Mouse (Mus musculus) myocyte (in vitro differentiated cells): ENCODE results near the gene Gm3404.

Source experiments
- CEBPB ChIP-seq: IDR thresholded peaks from 2 replicates; pipeline ENCODE4 v1.6.1; 2011; ENCODE audit warnings: mild to moderate bottlenecking, moderate library complexity; ENCODE audit not compliant: poor library complexity, insufficient read depth, severe bottlenecking
- E2F4 ChIP-seq: IDR thresholded peaks from one replicate; pipeline ENCODE4 v1.6.1; 2011; ENCODE audit warnings: mild to moderate bottlenecking, control low read depth, moderate library complexity; ENCODE audit not compliant: insufficient read depth
- MAX ChIP-seq: IDR thresholded peaks from one replicate; pipeline ENCODE4 v1.6.1; 2011; ENCODE audit warnings: low read depth, mild to moderate bottlenecking, control low read depth
- MYOD1 ChIP-seq, 3 experiments: IDR thresholded peaks; one replicate each; pipeline ENCODE4 v1.6.1; 2011; ENCODE audit warnings: control low read depth in 2 of 3, low read depth in 2 of 3, mild to moderate bottlenecking in 2 of 3, moderate library complexity in 1 of 3; ENCODE audit not compliant: insufficient read length in 2 of 3, control insufficient read depth in 1 of 3
- MYOG ChIP-seq, 3 experiments: IDR thresholded peaks; one replicate each; pipeline ENCODE4 v1.6.1; 2011; ENCODE audit warnings: control low read depth in 2 of 3, low read depth in 2 of 3, mild to moderate bottlenecking in 2 of 3; ENCODE audit not compliant: insufficient read length in 2 of 3, control insufficient read depth in 1 of 3, insufficient read depth in 1 of 3
- POLR2A ChIP-seq: IDR thresholded peaks from one replicate; pipeline ENCODE4 v1.6.1; 2011; ENCODE audit warnings: low read depth, mild to moderate bottlenecking, control low read depth, moderate library complexity; ENCODE audit not compliant: insufficient read length
- POLR2AphosphoS2 ChIP-seq: IDR thresholded peaks from one replicate; pipeline ENCODE4 v1.6.1; 2011; ENCODE audit warnings: low read depth, control low read depth; ENCODE audit not compliant: insufficient read length
- SRF ChIP-seq: IDR thresholded peaks from one replicate; pipeline ENCODE4 v1.6.1; 2011; ENCODE audit warnings: low read depth; ENCODE audit not compliant: control insufficient read depth, insufficient read length
- TCF12 ChIP-seq: IDR thresholded peaks from one replicate; pipeline ENCODE4 v1.6.1; 2011; ENCODE audit warnings: mild to moderate bottlenecking, control low read depth; ENCODE audit not compliant: poor library complexity, insufficient read depth, severe bottlenecking
- TCF3 ChIP-seq: IDR thresholded peaks from one replicate; pipeline ENCODE4 v1.6.1; 2011; ENCODE audit warnings: low read depth, control low read depth; ENCODE audit not compliant: insufficient read length
- USF1 ChIP-seq: IDR thresholded peaks from one replicate; pipeline ENCODE4 v1.6.1; 2011; ENCODE audit warnings: low read depth, mild to moderate bottlenecking, control low read depth, moderate library complexity

DNA sequence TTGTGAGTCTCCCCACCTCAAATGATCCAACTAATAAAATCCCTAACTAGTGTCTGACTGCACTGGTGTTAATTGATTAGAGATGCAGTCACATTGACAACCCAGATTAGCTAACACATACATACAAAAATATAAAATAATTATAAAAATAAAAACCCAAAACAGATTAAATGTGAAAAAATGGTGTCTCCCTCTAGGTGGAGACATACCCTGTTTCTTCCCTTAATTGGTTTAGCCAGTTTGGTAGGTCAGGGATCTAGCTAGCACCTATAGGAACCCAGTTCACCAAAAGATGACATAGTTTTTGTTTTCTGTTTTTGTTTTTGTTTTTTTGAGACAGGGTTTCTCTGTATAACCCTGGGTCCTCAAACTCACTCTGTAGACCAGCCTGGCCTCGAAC lies 38.7 kb downstream of the Gm3404 start:
- TF ChIP-seq TCF12: no peak
- TF ChIP-seq POLR2A: no peak
- no peak for TF ChIP-seq POLR2AphosphoS2
- no peak for TF ChIP-seq MYOG (IDR thresholded peaks at IDR 0.05; ENCODE audit: control insufficient read depth in 1 of 3, insufficient read depth in 1 of 3, insufficient read length in 2 of 3, low read depth in 2 of 3)
- no peak for TF ChIP-seq MAX
- TF ChIP-seq SRF: no peak
- TF ChIP-seq CEBPB: no peak
- no peak for TF ChIP-seq USF1
- no peak for TF ChIP-seq E2F4
- no peak for TF ChIP-seq MYOD1 (IDR thresholded peaks at IDR 0.05; ENCODE audit: control insufficient read depth in 1 of 3, insufficient read length in 2 of 3, low read depth in 2 of 3)
- TF ChIP-seq TCF3: no peak
